9 mouse cellular contexts compared by ENCODE assay signal in the genomic region with DNA sequence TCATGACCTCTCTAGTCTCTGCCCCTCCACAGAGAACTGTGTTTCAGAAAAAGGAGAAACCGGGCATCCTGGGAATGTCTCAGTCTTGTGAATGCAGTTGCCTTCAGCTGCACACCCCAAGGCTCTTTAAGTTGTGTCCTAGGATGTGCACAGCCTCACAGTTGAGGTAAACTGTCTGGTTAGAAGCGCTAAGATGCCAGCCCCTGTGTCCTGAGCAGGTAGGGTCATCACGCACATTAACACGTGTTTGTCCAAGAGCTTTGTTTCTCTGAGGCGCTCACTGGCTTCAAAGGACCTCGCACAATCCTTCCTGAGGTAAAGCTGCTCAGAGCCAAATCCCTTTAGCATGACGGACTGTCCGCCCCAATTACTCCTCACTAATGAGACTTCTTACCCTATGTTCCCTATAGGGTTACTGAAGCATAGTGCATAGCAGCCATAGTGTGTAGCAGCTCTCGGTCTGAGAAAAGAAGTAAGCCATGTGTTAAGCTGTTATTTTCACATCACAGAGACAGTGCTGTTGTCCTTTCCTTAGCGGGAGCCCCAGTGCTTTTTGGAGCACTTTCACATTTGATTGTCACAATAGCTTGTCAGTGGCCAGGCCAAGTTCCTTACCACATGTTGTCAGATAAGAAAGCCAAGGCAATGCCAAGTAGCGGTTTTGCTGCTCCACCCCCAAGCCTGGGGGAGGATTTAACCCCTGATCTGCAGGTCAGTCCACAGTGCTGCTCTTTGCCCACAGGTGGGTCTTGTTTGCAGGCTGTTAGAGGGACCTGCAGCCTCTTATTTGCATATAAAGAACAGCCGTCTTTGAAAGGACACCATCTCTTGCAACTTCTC.
A peak's percentile ranks its signal among the peaks of the same experiment; 100 is the strongest.
DNase-seq lines count a peak whose midpoint lies in the region; ATAC-seq and TF ChIP-seq lines count a peak whose summit lies in the region.
"Had no signal": no experiment of that assay in that cellular context is flagged by ENCODE, and none has a peak within 500 bp of the region (broad histone marks: within the 10 kb centered on the region; RNA-seq: fewer than 3 reads in every experiment).

No protein-coding gene starts in this region.

- no peaks in the 10 kb centered on the region for H3K79me2 ChIP-seq in liver, adult 2 months (ENCODE audit: control insufficient read depth, insufficient read depth, low read length)

- no peaks in the 10 kb centered on the region for H3K36me3 ChIP-seq in ES-Bruce4 (ENCODE audit: control insufficient read depth, insufficient read depth, low read length, poor library complexity, severe bottlenecking)
- peaks cover 43% of the 10 kb centered on the region for H3K36me3 ChIP-seq in forebrain, embryonic 15.5 days
- H3K36me3 ChIP-seq in liver, adult 2 months (ENCODE audit: control insufficient read depth, insufficient read depth, low read length), result peaks cover 66% of the 10 kb centered on the region
- H3K36me3 ChIP-seq in hindbrain, embryonic 14.5 days (replicated peaks; ENCODE audit: control insufficient read depth, insufficient read depth), result peaks cover 90% of the 10 kb centered on the region

- TF ChIP-seq CTCF in ES-Bruce4 (IDR thresholded peaks at IDR 0.05; ENCODE audit: low read depth, low read length), result no peak
- TF ChIP-seq CTCF in liver, adult 2 months (IDR thresholded peaks at IDR 0.05; ENCODE audit: low read depth, low read length), result no peak

- no peak for TF ChIP-seq POLR2A in ES-Bruce4 (IDR thresholded peaks at IDR 0.05; ENCODE audit: insufficient read depth, low read length)
- TF ChIP-seq POLR2A in liver, adult 2 months (IDR thresholded peaks at IDR 0.05; ENCODE audit: extremely low read depth, insufficient read depth, low read length), result no peak

- H3K27me3 ChIP-seq in ES-Bruce4 (ENCODE audit: control insufficient read depth, insufficient read depth, low read length, poor library complexity, severe bottlenecking), result no peaks in the 10 kb centered on the region
- H3K27me3 ChIP-seq in forebrain, embryonic 15.5 days, result no peaks in the 10 kb centered on the region
- no peaks in the 10 kb centered on the region for H3K27me3 ChIP-seq in liver, adult 2 months (ENCODE audit: control insufficient read depth, insufficient read depth, low read length)
- H3K27me3 ChIP-seq in hindbrain, embryonic 14.5 days (ENCODE audit: control insufficient read depth, insufficient read depth, low read length), result no peaks in the 10 kb centered on the region

- ATAC-seq in forebrain, embryonic 15.5 days (replicated peaks), result no peak
- no peak for ATAC-seq in hindbrain, embryonic 14.5 days (ENCODE audit: low FRiP score)
- no peak for ATAC-seq in monocyte, adult 5-6 weeks (replicated peaks; ENCODE audit: insufficient number of reproducible peaks, low FRiP score, low TSS enrichment, poor library complexity, severe bottlenecking)

- no peaks in the 10 kb centered on the region for H3K9me3 ChIP-seq in ES-Bruce4 (replicated peaks; ENCODE audit: control insufficient read depth, insufficient read depth, low read length, poor library complexity, severe bottlenecking)
- H3K9me3 ChIP-seq in forebrain, embryonic 15.5 days, result no peaks in the 10 kb centered on the region
- H3K9me3 ChIP-seq in hindbrain, embryonic 14.5 days (ENCODE audit: control insufficient read depth, low read length), result no peaks in the 10 kb centered on the region

- no peaks in the 10 kb centered on the region for H3K4me1 ChIP-seq in ES-Bruce4 (ENCODE audit: control insufficient read depth, insufficient read depth, low read length)
- peaks cover 72% of the 10 kb centered on the region for H3K4me1 ChIP-seq in forebrain, embryonic 15.5 days
- no peaks in the 10 kb centered on the region for H3K4me1 ChIP-seq in liver, adult 2 months (ENCODE audit: control insufficient read depth, insufficient read depth, low read length)
- H3K4me1 ChIP-seq in hindbrain, embryonic 14.5 days (replicated peaks; ENCODE audit: control insufficient read depth, insufficient read depth, low read length), result no peaks in the 10 kb centered on the region

- no peak overlapping the region for H3K9ac ChIP-seq in ES-Bruce4 (ENCODE audit: low read depth, poor library complexity, severe bottlenecking)
- H3K9ac ChIP-seq in forebrain, embryonic 15.5 days (replicated peaks), result no peak overlapping the region
- H3K9ac ChIP-seq in liver, adult 2 months (ENCODE audit: low read depth, low read length), result no peak overlapping the region
- H3K9ac ChIP-seq in hindbrain, embryonic 14.5 days, result no peak overlapping the region

- H3K4me2 ChIP-seq in forebrain, embryonic 15.5 days (replicated peaks), result no peak overlapping the region
- no peak overlapping the region for H3K4me2 ChIP-seq in hindbrain, embryonic 14.5 days (replicated peaks)

- no peak overlapping the region for H3K27ac ChIP-seq in ES-Bruce4 (ENCODE audit: insufficient read depth, low read length)
- H3K27ac ChIP-seq in forebrain, embryonic 15.5 days (replicated peaks), result peak overlapping the region; percentile 27
- no peak overlapping the region for H3K27ac ChIP-seq in liver, adult 2 months (replicated peaks; ENCODE audit: insufficient read depth, low read depth, low read length)
- no peak overlapping the region for H3K27ac ChIP-seq in hindbrain, embryonic 14.5 days

- no peak overlapping the region for H3K4me3 ChIP-seq in ES-Bruce4 (ENCODE audit: low read depth, low read length)
- H3K4me3 ChIP-seq in forebrain, embryonic 15.5 days, result no peak overlapping the region
- no peak overlapping the region for H3K4me3 ChIP-seq in liver, adult 2 months (ENCODE audit: insufficient read depth, low read depth, low read length)
- no peak overlapping the region for H3K4me3 ChIP-seq in hindbrain, embryonic 14.5 days (replicated peaks; ENCODE audit: low read length)

- 13% methylated on average over 12 of the region's 12 CpGs for WGBS in forebrain, embryonic 15.5 days
- WGBS in liver, adult 2 months, result 69% methylated on average over 12 of the region's 12 CpGs
- WGBS in hindbrain, embryonic 14.5 days, result 62% methylated on average over 12 of the region's 12 CpGs

- peak; percentile 75 for DNase-seq in MEL-GATA-1-ER (ENCODE audit: extremely low read depth, low read depth)
- DNase-seq in liver, adult 2 months (ENCODE audit: extremely low read depth, low read depth, low spot score), result peak; percentile 43
- DNase-seq in thymus, postnatal 14 days, result no peak
- DNase-seq in hindbrain, embryonic 14.5 days (ENCODE audit: low spot score), result no peak
- DNase-seq: kidney, postnatal 36 days; midbrain, embryonic 14.5 days had no signal

- 0 out of 2 replicates have a peak, but pooled peaks have one; percentile 14 for TF ChIP-seq EP300 in ES-Bruce4 (IDR thresholded peaks at IDR 0.05; ENCODE audit: insufficient read depth, low read depth, low read length)

Comparison
In these comparisons a context has a peak if more than half of its experiments do, and no peak if none do; other contexts are left out.
1. DNase-seq: peak in MEL-GATA-1-ER (single experiment) and liver, adult 2 months (single experiment); none in thymus, postnatal 14 days (single experiment) and hindbrain, embryonic 14.5 days (single experiment).